Mouse (Mus musculus): ENCODE measurements at regions not wholly inside any gene's neighbourhood (a gene's known extent, or its start where the extent isn't known, plus 50 kb on each side); places are given as distances from the start of the nearest gene placed in this dataset.

DNA sequence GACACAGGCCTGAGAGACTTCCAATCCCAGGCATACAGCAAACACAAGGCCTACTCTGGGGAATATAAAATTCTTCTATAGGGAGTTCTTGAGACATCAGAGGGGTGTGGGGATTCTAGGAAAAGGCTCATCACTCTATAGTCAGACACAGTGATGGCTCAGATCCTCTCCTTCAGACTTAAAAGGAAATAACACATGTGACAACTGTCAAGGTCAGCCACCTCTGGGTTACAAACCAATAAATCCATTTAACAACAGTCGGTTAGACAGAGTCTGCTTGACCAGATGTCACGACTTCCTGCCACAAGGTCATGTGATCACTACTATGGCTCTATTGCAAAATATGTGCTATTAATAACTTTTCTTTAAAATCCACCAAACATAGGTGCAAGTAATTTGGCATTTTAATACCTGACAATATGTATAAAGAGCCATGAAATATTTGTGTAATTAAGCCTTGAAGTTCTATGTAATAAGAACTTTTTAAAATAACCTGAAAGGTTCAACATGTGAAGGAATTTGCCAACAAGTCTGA lies 94.1 kb upstream of the Lpar1 start:
- ATAC-seq (ENCODE audit: low FRiP score) = no peak
- no peak overlapping the region for H3K4me3 ChIP-seq (replicated peaks)
- no peaks in the 10 kb centered on the region for H3K27me3 ChIP-seq
- H3K9ac ChIP-seq = no peak overlapping the region
- no peaks in the 10 kb centered on the region for H3K4me1 ChIP-seq
- no peaks in the 10 kb centered on the region for H3K36me3 ChIP-seq (replicated peaks)
- H3K4me2 ChIP-seq = no peak overlapping the region
- no peak overlapping the region for H3K27ac ChIP-seq
- 86% methylated on average over 2 of the region's 2 CpGs for WGBS
- H3K9me3 ChIP-seq = no peaks in the 10 kb centered on the region

DNA sequence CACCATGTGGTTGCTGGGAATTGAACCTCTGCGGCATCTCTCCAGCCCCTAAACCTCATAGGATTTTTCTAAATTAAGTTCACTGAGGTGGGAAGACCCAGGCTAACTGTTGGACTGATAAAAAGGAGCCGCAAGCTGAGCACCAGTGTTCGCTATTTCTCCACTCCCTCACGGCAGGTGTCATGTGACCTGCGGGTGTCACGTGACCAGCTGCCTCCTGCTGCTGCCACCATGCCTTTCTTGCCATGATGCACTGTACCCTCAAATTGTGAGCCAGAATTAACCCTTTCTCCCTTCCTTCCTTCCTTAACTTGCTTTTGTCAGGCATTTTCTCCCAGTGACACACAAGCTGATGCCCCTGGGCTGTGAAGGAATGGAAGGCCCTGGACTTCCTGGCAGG lies 93.1 kb upstream of the Lpar1 start:
- Histone ChIP-seq H3K36me3 (replicated peaks) (no peaks in the 10 kb centered on the region), H3K4me3 (replicated peaks) (no peak overlapping the region), H3K9ac (no peak overlapping the region), H3K4me2 (no peak overlapping the region), H3K9me3 (no peaks in the 10 kb centered on the region), H3K27me3 (no peaks in the 10 kb centered on the region), H3K4me1 (no peaks in the 10 kb centered on the region), H3K27ac (no peak overlapping the region)
- WGBS = 97% methylated on average over 6 of the region's 6 CpGs
- ATAC-seq (ENCODE audit: low FRiP score) = no peak

DNA sequence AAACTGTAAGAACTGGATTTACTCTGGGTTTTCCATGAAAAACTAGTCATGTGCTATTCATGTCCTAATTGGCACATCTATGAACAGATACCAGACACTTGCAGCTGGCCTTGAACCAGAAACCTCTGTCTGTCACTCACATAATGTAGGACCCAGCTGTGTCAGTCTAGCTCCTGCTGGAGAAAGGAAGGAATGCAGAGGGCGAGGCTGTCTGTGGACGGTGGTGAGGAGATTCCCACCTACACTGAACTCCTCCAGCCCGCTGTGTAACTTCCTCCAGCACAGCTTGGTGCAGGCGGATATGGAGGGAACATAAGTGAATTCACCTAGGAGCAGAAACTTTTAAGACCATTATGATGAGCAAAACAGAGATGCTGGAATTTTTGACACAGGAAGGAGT lies 89.7 kb upstream of the Lpar1 start:
- H3K27me3 ChIP-seq = no peaks in the 10 kb centered on the region
- H3K4me2 ChIP-seq = no peak overlapping the region
- H3K36me3 ChIP-seq (replicated peaks) = no peaks in the 10 kb centered on the region
- no peaks in the 10 kb centered on the region for H3K4me1 ChIP-seq
- ATAC-seq (ENCODE audit: low FRiP score) = no peak
- H3K27ac ChIP-seq = no peak overlapping the region
- no peaks in the 10 kb centered on the region for H3K9me3 ChIP-seq
- no peak overlapping the region for H3K4me3 ChIP-seq (replicated peaks)
- no peak overlapping the region for H3K9ac ChIP-seq
- WGBS = 59% methylated on average over 4 of the region's 4 CpGs

DNA sequence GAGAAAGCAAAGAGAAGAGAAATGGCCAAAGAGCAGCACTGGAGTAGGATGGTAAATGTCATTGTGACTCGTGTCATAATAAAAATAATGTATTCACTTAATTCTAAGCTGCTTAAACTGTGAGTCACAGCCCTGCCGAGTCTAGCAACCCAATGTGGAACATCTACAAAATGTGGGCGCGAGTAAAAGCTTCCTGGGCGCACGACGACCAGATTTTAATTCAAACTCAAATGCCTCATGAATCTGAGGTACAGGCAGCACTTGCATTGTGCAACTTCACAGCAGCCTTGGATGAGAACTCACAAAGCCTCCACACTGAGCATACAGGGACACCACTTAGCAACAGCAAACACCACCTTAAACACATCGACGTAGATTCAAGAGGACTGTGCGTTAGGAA lies 88.5 kb upstream of the Lpar1 start:
- H3K36me3 ChIP-seq (replicated peaks) = no peaks in the 10 kb centered on the region
- H3K27me3 ChIP-seq = no peaks in the 10 kb centered on the region
- no peak overlapping the region for H3K9ac ChIP-seq
- no peak for ATAC-seq (ENCODE audit: low FRiP score)
- H3K9me3 ChIP-seq = no peaks in the 10 kb centered on the region
- H3K4me3 ChIP-seq (replicated peaks) = no peak overlapping the region
- H3K27ac ChIP-seq = no peak overlapping the region
- 80% methylated on average over 10 of the region's 10 CpGs for WGBS
- no peak overlapping the region for H3K4me2 ChIP-seq
- H3K4me1 ChIP-seq = no peaks in the 10 kb centered on the region

DNA sequence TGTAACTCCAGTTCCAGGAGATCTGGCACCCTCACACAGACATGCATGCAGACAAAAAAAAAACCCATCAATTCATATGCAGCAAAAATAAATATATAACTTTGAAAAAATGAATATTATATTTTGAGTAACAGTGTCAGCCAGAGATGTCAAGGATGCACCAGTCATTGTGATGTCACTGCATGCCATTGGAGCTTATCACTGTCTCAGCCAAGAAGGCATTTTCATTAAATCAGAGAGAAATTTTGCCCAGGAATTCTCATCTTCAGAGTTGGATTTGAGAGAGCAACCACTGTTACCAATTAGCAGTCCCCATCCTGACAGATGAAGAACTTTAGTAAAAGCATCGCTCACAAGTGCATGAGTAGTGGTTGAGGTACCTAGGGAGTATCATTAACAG lies 79.0 kb upstream of the Lpar1 start:
- no peak overlapping the region for H3K9ac ChIP-seq
- no peaks in the 10 kb centered on the region for H3K4me1 ChIP-seq
- 90% methylated on average over 1 of the region's 1 CpGs for WGBS
- H3K27ac ChIP-seq = no peak overlapping the region
- H3K4me3 ChIP-seq (replicated peaks) = no peak overlapping the region
- H3K27me3 ChIP-seq = no peaks in the 10 kb centered on the region
- H3K4me2 ChIP-seq = no peak overlapping the region
- no peaks in the 10 kb centered on the region for H3K36me3 ChIP-seq (replicated peaks)
- no peak for ATAC-seq (ENCODE audit: low FRiP score)
- H3K9me3 ChIP-seq = 0 out of 2 replicates have a peak, but pooled peaks cover 4% of the 10 kb centered on the region

DNA sequence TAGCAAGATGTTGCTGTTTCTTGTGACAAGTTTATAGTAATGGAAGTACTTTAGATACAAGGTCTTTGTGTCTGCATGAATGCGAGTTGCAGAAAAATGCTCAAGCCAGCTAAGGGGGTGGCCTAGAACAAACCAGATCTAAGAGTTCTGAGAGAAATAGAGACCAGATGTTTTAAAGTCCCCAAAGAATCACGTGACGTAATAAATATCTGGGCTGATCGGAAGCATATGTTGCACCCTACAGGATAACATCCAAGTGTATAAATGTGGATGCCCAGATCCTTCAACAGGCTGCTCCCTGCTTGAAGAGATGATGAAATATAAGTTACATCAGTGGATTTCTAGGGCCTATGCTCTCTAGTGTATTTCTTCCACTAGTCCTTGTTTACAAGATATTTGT lies 77.7 kb upstream of the Lpar1 start:
- Histone ChIP-seq H3K36me3 (replicated peaks) (no peaks in the 10 kb centered on the region), H3K9me3 (0 out of 2 replicates have a peak, but pooled peaks cover 4% of the 10 kb centered on the region), H3K27ac (no peak overlapping the region), H3K4me2 (no peak overlapping the region), H3K4me1 (no peaks in the 10 kb centered on the region), H3K4me3 (replicated peaks) (no peak overlapping the region), H3K9ac (no peak overlapping the region), H3K27me3 (no peaks in the 10 kb centered on the region)
- 84% methylated on average over 4 of the region's 4 CpGs for WGBS
- ATAC-seq (ENCODE audit: low FRiP score) = no peak

DNA sequence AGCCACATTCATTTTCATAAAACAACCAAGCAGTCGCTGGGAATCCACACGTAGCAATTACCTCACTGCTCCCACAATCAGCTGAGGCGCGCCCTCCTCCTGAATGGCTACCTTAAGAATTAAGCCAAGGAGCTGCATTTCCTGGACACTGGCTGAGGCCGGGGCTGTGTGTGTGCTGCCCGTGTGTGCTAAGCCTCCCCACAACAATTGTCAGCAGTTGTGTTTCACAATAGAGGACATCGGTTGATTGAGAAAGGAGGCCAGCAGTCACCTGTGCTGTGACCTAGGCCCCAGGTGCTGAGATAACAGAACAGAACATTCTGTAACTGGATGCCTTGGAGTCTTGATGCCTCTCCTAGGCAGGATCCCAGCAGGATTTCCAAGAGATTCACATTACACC lies 73.3 kb upstream of the Lpar1 start:
- WGBS = 63% methylated on average over 7 of the region's 7 CpGs
- H3K9me3 ChIP-seq = 0 out of 2 replicates have a peak, but pooled peaks cover 4% of the 10 kb centered on the region
- H3K4me1 ChIP-seq = no peaks in the 10 kb centered on the region
- H3K27me3 ChIP-seq = no peaks in the 10 kb centered on the region
- no peak overlapping the region for H3K27ac ChIP-seq
- no peak overlapping the region for H3K4me2 ChIP-seq
- H3K9ac ChIP-seq = no peak overlapping the region
- H3K36me3 ChIP-seq (replicated peaks) = no peaks in the 10 kb centered on the region
- no peak overlapping the region for H3K4me3 ChIP-seq (replicated peaks)
- ATAC-seq (ENCODE audit: low FRiP score) = no peak

DNA sequence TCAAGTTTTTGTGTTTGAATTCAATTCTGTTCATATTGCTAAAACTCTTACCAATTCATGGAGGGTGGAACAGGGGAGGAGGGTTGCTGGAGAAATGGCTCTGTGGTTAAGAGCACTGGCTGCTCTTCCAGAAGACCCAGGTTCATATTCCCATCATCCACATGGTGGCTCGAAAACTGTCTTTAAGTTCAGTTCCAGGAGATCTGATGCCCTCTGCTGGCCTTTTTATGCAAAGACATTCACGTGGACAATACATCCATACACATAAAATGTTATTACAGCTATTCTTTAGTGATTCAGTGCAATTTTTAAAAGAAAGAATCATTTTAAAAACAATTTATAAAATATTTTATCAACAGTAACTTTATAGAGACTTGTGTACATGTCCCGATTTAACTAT lies 70.4 kb upstream of the Lpar1 start:
- no peak overlapping the region for H3K4me3 ChIP-seq (replicated peaks)
- no peak for ATAC-seq (ENCODE audit: low FRiP score)
- H3K9ac ChIP-seq = no peak overlapping the region
- no peaks in the 10 kb centered on the region for H3K36me3 ChIP-seq (replicated peaks)
- no peaks in the 10 kb centered on the region for H3K9me3 ChIP-seq
- no peak overlapping the region for H3K27ac ChIP-seq
- no peak overlapping the region for H3K4me2 ChIP-seq
- 77% methylated on average over 3 of the region's 3 CpGs for WGBS
- H3K4me1 ChIP-seq = no peaks in the 10 kb centered on the region
- H3K27me3 ChIP-seq = no peaks in the 10 kb centered on the region

DNA sequence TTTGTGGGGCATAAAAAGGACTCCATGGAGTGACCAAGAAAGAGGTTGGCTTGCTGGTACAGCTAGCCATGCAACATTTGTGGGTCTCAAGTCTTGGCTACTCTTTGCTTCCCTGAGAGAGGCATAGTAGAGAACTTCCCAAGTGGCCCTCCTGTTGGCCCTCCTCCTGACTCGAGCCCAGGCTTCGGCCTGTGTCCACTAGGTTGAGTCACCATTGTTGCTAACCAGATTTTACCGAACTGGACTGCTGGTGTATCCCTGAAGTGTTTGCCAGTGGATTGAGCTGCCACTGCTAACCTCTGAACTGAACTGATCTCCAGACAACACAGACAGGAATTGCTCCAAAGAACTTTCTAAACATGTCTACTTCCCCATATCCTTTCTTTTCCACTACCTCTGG lies 66.9 kb upstream of the Lpar1 start:
- Histone ChIP-seq H3K4me2 (no peak overlapping the region), H3K36me3 (replicated peaks) (no peaks in the 10 kb centered on the region), H3K27ac (no peak overlapping the region), H3K4me1 (no peaks in the 10 kb centered on the region), H3K4me3 (replicated peaks) (no peak overlapping the region), H3K9ac (no peak overlapping the region), H3K9me3 (no peaks in the 10 kb centered on the region), H3K27me3 (no peaks in the 10 kb centered on the region)
- ATAC-seq (ENCODE audit: low FRiP score) = no peak
- 86% methylated on average over 3 of the region's 3 CpGs for WGBS

DNA sequence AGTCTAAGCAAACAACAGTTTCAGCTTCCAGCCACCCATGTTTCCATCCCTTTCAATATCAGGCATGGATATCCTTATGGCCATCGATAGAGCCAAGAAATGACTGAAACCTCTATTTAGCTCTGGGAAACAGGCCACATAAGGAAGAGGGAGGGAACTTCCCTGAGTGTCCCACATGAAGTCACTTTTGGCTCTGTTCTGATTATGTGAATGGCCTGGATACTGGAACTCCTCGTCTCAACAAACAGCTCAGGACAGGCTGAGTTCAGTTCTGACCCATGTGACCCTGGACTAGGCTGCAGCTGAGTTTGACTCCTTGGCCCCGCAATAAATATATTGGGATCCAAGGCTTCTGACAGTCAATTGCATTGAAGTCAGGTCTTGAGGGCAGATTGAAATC lies 63.6 kb upstream of the Lpar1 start:
- Histone ChIP-seq H3K4me3 (replicated peaks) (no peak overlapping the region), H3K9me3 (no peaks in the 10 kb centered on the region), H3K9ac (no peak overlapping the region), H3K27me3 (no peaks in the 10 kb centered on the region), H3K36me3 (replicated peaks) (no peaks in the 10 kb centered on the region), H3K4me1 (no peaks in the 10 kb centered on the region), H3K27ac (no peak overlapping the region), H3K4me2 (no peak overlapping the region)
- WGBS = 92% methylated on average over 3 of the region's 3 CpGs
- no peak for ATAC-seq (ENCODE audit: low FRiP score)

DNA sequence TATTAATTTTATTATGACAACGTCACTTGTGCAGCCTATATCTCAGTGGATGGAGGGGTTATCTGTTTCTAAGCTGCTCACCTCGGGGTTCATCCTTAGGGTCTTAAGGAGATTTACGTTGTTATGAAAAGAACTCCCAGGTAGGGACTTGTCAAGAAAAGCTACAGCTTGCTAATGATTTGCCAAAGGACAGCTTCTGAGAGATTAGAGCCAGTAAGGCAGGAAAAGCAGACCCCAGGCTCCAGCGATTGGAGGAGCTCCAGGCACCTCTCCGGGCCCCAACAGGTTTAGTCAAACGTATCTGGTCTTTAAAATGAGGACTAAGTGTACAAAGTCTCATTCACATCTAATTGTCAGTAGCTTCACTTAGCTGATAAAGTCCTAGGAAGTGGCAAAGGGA lies 59.8 kb upstream of the Lpar1 start:
- Histone ChIP-seq H3K9me3 (no peaks in the 10 kb centered on the region), H3K27ac (no peak overlapping the region), H3K4me2 (no peak overlapping the region), H3K36me3 (replicated peaks) (no peaks in the 10 kb centered on the region), H3K9ac (no peak overlapping the region), H3K27me3 (no peaks in the 10 kb centered on the region), H3K4me1 (no peaks in the 10 kb centered on the region), H3K4me3 (replicated peaks) (no peak overlapping the region)
- WGBS = 40% methylated on average over 6 of the region's 6 CpGs
- no peak for ATAC-seq (ENCODE audit: low FRiP score)

DNA sequence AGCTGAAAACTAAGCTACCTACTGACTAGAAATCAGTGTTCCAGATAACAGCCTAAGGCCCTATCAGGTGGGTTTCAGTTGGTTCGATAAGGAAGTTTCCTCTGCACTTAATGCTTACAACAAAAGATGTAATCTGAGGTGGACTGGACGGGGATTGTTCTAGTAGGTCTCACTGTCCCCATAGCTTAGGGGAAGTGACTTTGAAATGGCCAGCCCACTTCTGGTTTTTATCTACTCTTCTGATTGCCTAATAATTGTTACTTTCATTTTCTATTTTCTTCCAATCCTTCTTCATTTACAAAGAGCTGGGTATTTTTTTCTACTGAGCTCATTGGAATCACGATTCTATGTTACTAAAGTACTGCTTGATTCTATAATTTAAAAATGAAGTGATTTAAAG lies 59.3 kb upstream of the Lpar1 start:
- Histone ChIP-seq H3K4me2 (no peak overlapping the region), H3K9me3 (no peaks in the 10 kb centered on the region), H3K4me1 (no peaks in the 10 kb centered on the region), H3K27me3 (no peaks in the 10 kb centered on the region), H3K9ac (no peak overlapping the region), H3K4me3 (replicated peaks) (no peak overlapping the region), H3K36me3 (replicated peaks) (no peaks in the 10 kb centered on the region), H3K27ac (no peak overlapping the region)
- no peak for ATAC-seq (ENCODE audit: low FRiP score)
- 86% methylated on average over 3 of the region's 3 CpGs for WGBS

DNA sequence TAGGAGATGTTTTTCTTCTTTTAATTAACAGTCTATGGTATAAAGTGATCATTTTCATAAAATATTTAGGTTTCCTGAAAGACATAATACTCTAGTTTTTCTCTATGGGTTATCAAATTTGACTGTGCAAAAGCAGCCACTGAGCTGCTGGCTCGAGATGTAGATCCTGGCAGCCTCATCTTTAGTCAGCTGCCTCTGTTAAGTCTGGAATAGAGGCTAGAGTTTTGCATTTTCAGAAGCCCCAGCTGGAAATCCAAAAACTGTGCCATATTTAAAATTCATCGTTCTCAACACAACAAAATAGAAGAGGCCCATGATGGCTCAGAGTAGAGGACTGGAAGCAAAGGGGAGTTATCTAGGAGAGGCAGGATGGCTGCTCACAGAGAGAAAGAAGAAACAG lies 53.8 kb upstream of the Lpar1 start:
- Histone ChIP-seq H3K36me3 (replicated peaks) (no peaks in the 10 kb centered on the region), H3K9ac (no peak overlapping the region), H3K9me3 (no peaks in the 10 kb centered on the region), H3K4me3 (replicated peaks) (no peak overlapping the region), H3K4me2 (no peak overlapping the region), H3K27me3 (no peaks in the 10 kb centered on the region), H3K4me1 (no peaks in the 10 kb centered on the region), H3K27ac (no peak overlapping the region)
- ATAC-seq (ENCODE audit: low FRiP score) = no peak
- WGBS = 84% methylated on average over 2 of the region's 2 CpGs

DNA sequence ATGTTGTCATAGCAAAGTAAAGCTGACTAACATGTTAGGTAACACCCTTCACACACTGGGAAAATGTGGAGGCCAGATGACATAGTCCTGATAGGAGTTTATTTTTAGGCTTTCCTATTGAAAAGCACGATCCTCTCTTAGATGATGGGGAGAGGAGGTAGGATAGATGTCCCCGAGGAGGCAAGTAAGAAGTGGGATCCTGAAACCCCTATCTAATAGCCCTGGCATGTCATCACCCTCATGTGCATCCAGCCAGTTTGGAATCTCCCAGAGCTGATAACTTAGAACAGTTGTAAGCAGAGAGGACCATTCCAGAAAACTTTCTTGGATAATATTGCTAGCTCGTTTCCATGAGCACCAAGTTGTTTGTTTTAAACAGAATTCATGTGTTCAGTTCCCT lies 52.2 kb upstream of the Lpar1 start:
- 88% methylated on average over 3 of the region's 3 CpGs for WGBS
- Histone ChIP-seq H3K27ac (no peak overlapping the region), H3K4me1 (no peaks in the 10 kb centered on the region), H3K9ac (no peak overlapping the region), H3K27me3 (no peaks in the 10 kb centered on the region), H3K4me2 (no peak overlapping the region), H3K9me3 (no peaks in the 10 kb centered on the region), H3K36me3 (replicated peaks) (no peaks in the 10 kb centered on the region), H3K4me3 (replicated peaks) (no peak overlapping the region)
- no peak for ATAC-seq (ENCODE audit: low FRiP score)

All from forebrain, embryonic 12.5 days (tissue).